Mouse (Mus musculus) neural tube, embryonic 14.5 days (tissue): ENCODE results near the gene Cdkl3. TPM values are rescaled to one million over a fixed set of nuclear protein-coding genes. Genes with fewer than 3 reads are reported as not detected.

Experiments
- ATAC-seq: fragments of 200-750 bp; cut with Nextera tagmentation; 2 replicates; pipeline ENCODE4 v1.8.0; 2017; ENCODE audit warnings: low read depth, mild to moderate bottlenecking, moderate TSS enrichment, moderate library complexity
- H3K27ac ChIP-seq: fragments of 300-500 bp; sonication (generic); 2 replicates; pipeline ENCODE4 v1.5.1; 2014; ENCODE audit warnings: low read depth, mild to moderate bottlenecking, control low read depth, low read length, moderate library complexity, mixed read lengths
- H3K27me3 ChIP-seq: fragments of 300-500 bp; sonication (generic); 2 replicates; pipeline ENCODE4 v1.6.1; 2014; ENCODE audit warnings: low read length; ENCODE audit not compliant: control insufficient read depth, insufficient read depth
- H3K36me3 ChIP-seq: fragments of 300-500 bp; sonication (generic); 2 replicates; pipeline ENCODE4 v1.6.1; 2014; ENCODE audit warnings: low read length, mixed read lengths; ENCODE audit not compliant: control insufficient read depth, insufficient read depth
- H3K4me1 ChIP-seq: fragments of 300-500 bp; sonication (generic); 2 replicates; pipeline ENCODE4 v1.6.1; 2014; ENCODE audit warnings: low read length; ENCODE audit not compliant: control insufficient read depth, insufficient read depth
- H3K4me2 ChIP-seq: fragments of 300-500 bp; sonication (generic); 2 replicates; pipeline ENCODE4 v1.6.1; 2014; ENCODE audit warnings: mild to moderate bottlenecking, low read depth, low read length, control low read depth
- H3K4me3 ChIP-seq: fragments of 300-500 bp; sonication (generic); 2 replicates; pipeline ENCODE4 v1.5.1; 2014; ENCODE audit warnings: low read depth, low read length, control low read depth, mixed read lengths
- H3K9ac ChIP-seq: fragments of 300-500 bp; sonication (generic); replicated peaks from 2 replicates; pipeline ENCODE4 v1.6.1; 2014; ENCODE audit warnings: low read depth, mild to moderate bottlenecking, control low read depth, low read length, mixed read lengths
- H3K9me3 ChIP-seq: fragments of 300-500 bp; sonication (generic); 2 replicates; pipeline ENCODE4 v1.6.1; 2016; ENCODE audit warnings: low read length; ENCODE audit not compliant: control insufficient read depth
- WGBS: fragments of 180-500 bp; shearing (Covaris S2); extraction: QIAGEN DNeasy Blood & Tissue Kit; methylation state at CpG from one replicate; pipeline ENCODE4 v1.1.7; 2014; 5-methylcytosine and 5-hydroxymethylcytosine counted together
- polyA plus RNA-seq: library from polyadenylated mRNA; unstranded; fragments of >200 nt; fragmentation: Nextera tagmentation; extraction: Ambion mirVana; gene quantifications from 2 replicates; pipeline ENCODE4 v1.2.1, GENCODE M21; 2014

The Cdkl3 gene
- polyA plus RNA-seq, 1 experiment from 2014 or later, result 29.5 TPM

- Histone ChIP-seq H3K4me3 (no peak overlapping the region), H3K9me3 (no peaks in the 10 kb centered on the region), H3K9ac (no peak overlapping the region), H3K36me3 (no peaks in the 10 kb centered on the region), H3K4me2 (peak overlapping the region; percentile 89), H3K4me1 (peaks cover 16% of the 10 kb centered on the region), H3K27ac (0 out of 2 replicates have a peak overlapping the region, but pooled peaks have one; percentile 100), H3K27me3 (no peaks in the 10 kb centered on the region)
- WGBS, result 74% methylated on average over 2 of the region's 2 CpGs
- ATAC-seq, result no peak
These were observed 93.6 kb downstream of the Cdkl3 start for GRCm38 (mm10) chr11:52097596-52097995.

- Histone ChIP-seq H3K9ac (peak within 1 kb of the TSS; percentile 98), H3K9me3 (no peaks in the 10 kb centered on the region), H3K4me3 (peak within 1 kb of the TSS; percentile 100), H3K27ac (peak within 1 kb of the TSS; percentile 100), H3K4me2 (peak within 1 kb of the TSS; percentile 89), H3K4me1 (peaks cover 16% of the 10 kb centered on the region), H3K36me3 (no peaks in the 10 kb centered on the region), H3K27me3 (no peaks in the 10 kb centered on the region)
- under 1% methylated on average over 48 of the region's 53 CpGs for WGBS
- peak; percentile 98 for ATAC-seq
These were observed 94.5 kb downstream of the Cdkl3 start, which contains the start of gene Ppp2ca for GRCm38 (mm10) chr11:52098398-52098946. Gene Ppp2ca, plus strand, starts transcription at chr11:52098681.

- no peaks in the 10 kb centered on the region for H3K27me3 ChIP-seq
- peak; percentile 88 for ATAC-seq
- peaks cover 17% of the 10 kb centered on the region for H3K4me1 ChIP-seq
- peak overlapping the region; percentile 100 for H3K27ac ChIP-seq
- H3K9ac ChIP-seq, result peak overlapping the region; percentile 98
- H3K4me3 ChIP-seq, result peak overlapping the region; percentile 100
- under 1% methylated on average over 69 of the region's 72 CpGs for WGBS
- H3K36me3 ChIP-seq, result no peaks in the 10 kb centered on the region
- peak overlapping the region; percentile 89 for H3K4me2 ChIP-seq
- no peaks in the 10 kb centered on the region for H3K9me3 ChIP-seq
These were observed 95.2 kb downstream of the Cdkl3 start for GRCm38 (mm10) chr11:52099031-52099761.

GRCm38 (mm10) chr11:52099771-52100219 is 95.8 kb downstream of the Cdkl3 start:
- 8% methylated on average over 7 of the region's 7 CpGs for WGBS
- peak overlapping the region; percentile 100; the same call in 1 of the 2 replicates for H3K27ac ChIP-seq

GRCm38 (mm10) chr11:52102977-52103376 is 99.0 kb downstream of the Cdkl3 start:
- Histone ChIP-seq H3K4me1 (peaks cover 16% of the 10 kb centered on the region), H3K27me3 (no peaks in the 10 kb centered on the region), H3K4me2 (no peak overlapping the region), H3K36me3 (no peaks in the 10 kb centered on the region), H3K27ac (no peak overlapping the region), H3K4me3 (no peak overlapping the region), H3K9me3 (no peaks in the 10 kb centered on the region), H3K9ac (no peak overlapping the region)
- no peak for ATAC-seq
- 94% methylated on average over 4 of the region's 4 CpGs for WGBS

More at GRCm38 (mm10) chr11:52099771-52100219, 95.8 kb downstream of the Cdkl3 start:
- H3K9ac ChIP-seq, result peak overlapping the region; percentile 98
- no peaks in the 10 kb centered on the region for H3K27me3 ChIP-seq
- peaks cover 18% of the 10 kb centered on the region for H3K4me1 ChIP-seq
- H3K4me2 ChIP-seq, result peak overlapping the region; percentile 89
- ATAC-seq, result no peak
- H3K4me3 ChIP-seq, result peak overlapping the region; percentile 100
- H3K36me3 ChIP-seq, result no peaks in the 10 kb centered on the region
- H3K9me3 ChIP-seq, result no peaks in the 10 kb centered on the region

GRCm38 (mm10) chr11:52105503-52105902 is 101.5 kb downstream of the Cdkl3 start:
- Histone ChIP-seq H3K36me3 (no peaks in the 10 kb centered on the region), H3K4me1 (peaks cover 9% of the 10 kb centered on the region), H3K4me2 (no peak overlapping the region), H3K27me3 (no peaks in the 10 kb centered on the region), H3K9me3 (no peaks in the 10 kb centered on the region), H3K4me3 (no peak overlapping the region), H3K9ac (no peak overlapping the region), H3K27ac (no peak overlapping the region)
- ATAC-seq, result no peak

- Histone ChIP-seq H3K27me3 (no peaks in the 10 kb centered on the region), H3K27ac (no peak overlapping the region), H3K4me1 (peaks cover 4% of the 10 kb centered on the region), H3K9ac (no peak overlapping the region), H3K4me2 (no peak overlapping the region), H3K9me3 (no peaks in the 10 kb centered on the region), H3K4me3 (no peak overlapping the region), H3K36me3 (no peaks in the 10 kb centered on the region)
- 97% methylated on average over 2 of the region's 2 CpGs for WGBS
- ATAC-seq, result no peak
These were observed 102.0 kb downstream of the Cdkl3 start for GRCm38 (mm10) chr11:52106037-52106436.

GRCm38 (mm10) chr11:52106438-52106837 is 102.4 kb downstream of the Cdkl3 start:
- no peak for ATAC-seq
- H3K27ac ChIP-seq, result no peak overlapping the region
- H3K4me3 ChIP-seq, result no peak overlapping the region
- no peaks in the 10 kb centered on the region for H3K27me3 ChIP-seq
- no peak overlapping the region for H3K9ac ChIP-seq
- H3K4me2 ChIP-seq, result no peak overlapping the region
- H3K36me3 ChIP-seq, result no peaks in the 10 kb centered on the region
- no peaks in the 10 kb centered on the region for H3K9me3 ChIP-seq
- H3K4me1 ChIP-seq, result 0 out of 2 replicates have a peak, but pooled peaks cover 2% of the 10 kb centered on the region
- WGBS, result 93% methylated on average over 1 of the region's 1 CpGs

- Histone ChIP-seq H3K9me3 (no peaks in the 10 kb centered on the region), H3K4me3 (no peak overlapping the region), H3K9ac (no peak overlapping the region), H3K36me3 (peaks cover 6% of the 10 kb centered on the region; the same call in 1 of the 2 replicates), H3K27ac (no peak overlapping the region), H3K27me3 (no peaks in the 10 kb centered on the region), H3K4me1 (0 out of 2 replicates have a peak, but pooled peaks cover 2% of the 10 kb centered on the region), H3K4me2 (no peak overlapping the region)
- 92% methylated on average over 5 of the region's 5 CpGs for WGBS
- no peak for ATAC-seq
These were observed 104.8 kb downstream of the Cdkl3 start for GRCm38 (mm10) chr11:52108796-52109195.
